Mouse (Mus musculus) CH12.LX (cell line): ENCODE measurements around the gene Hsp90ab1. TPM values are rescaled to one million over a fixed set of nuclear protein-coding genes. Genes with fewer than 3 reads are reported as not detected.

Source experiments
- DNase-seq: peaks from one replicate; pipeline ENCODE4 v3.0.0-alpha.2; 2013; ENCODE audit errors: extremely low read depth
- H3K27ac ChIP-seq: 2 replicates; pipeline ENCODE4 v1.5.1; 2012; ENCODE audit warnings: low read depth, mild to moderate bottlenecking, control low read depth, moderate library complexity; ENCODE audit not compliant: insufficient read depth
- H3K27me3 ChIP-seq: replicated peaks from 2 replicates; pipeline ENCODE3; 2012; ENCODE audit warnings: inconsistent platforms
- H3K36me3 ChIP-seq, 2 experiments: replicated peaks in 1 of 2; 2 replicates each; pipeline versions ENCODE3 to v1.6.1; 2012; ENCODE audit warnings: inconsistent platforms in 1 of 2, low read length in 1 of 2, mild to moderate bottlenecking in 1 of 2, mixed read lengths in 1 of 2, moderate library complexity in 1 of 2; ENCODE audit not compliant: control insufficient read depth in 1 of 2, insufficient read depth in 1 of 2
- H3K4me1 ChIP-seq, 2 experiments: 2 replicates each; pipeline ENCODE4 v1.6.1; 2012; ENCODE audit warnings: inconsistent platforms in 1 of 2, moderate library complexity in 1 of 2; ENCODE audit not compliant: insufficient read depth in 2 of 2, control insufficient read depth in 1 of 2
- H3K4me2 ChIP-seq: 2 replicates; pipeline ENCODE4 v1.6.1; 2012; ENCODE audit warnings: low read depth, mild to moderate bottlenecking, control low read depth; ENCODE audit not compliant: poor library complexity, insufficient read depth, severe bottlenecking
- H3K4me3 ChIP-seq, 3 experiments: fragments of 150-350 bp in 1 of 3; sonication (generic) in 1 of 3; replicated peaks in 1 of 3; 2 replicates each; pipeline versions ENCODE3 to v1.5.1; 2011 to 2012; ENCODE audit warnings: low read depth in 2 of 3, low read length in 2 of 3, mild to moderate bottlenecking in 2 of 3, moderate library complexity in 2 of 3, control low read depth in 1 of 3, improper control_type of control experiment in 1 of 3, inconsistent platforms in 1 of 3, mixed read lengths in 1 of 3; ENCODE audit not compliant: poor library complexity in 1 of 3
- H3K79me2 ChIP-seq: replicated peaks from 2 replicates; pipeline ENCODE4 v1.6.1; 2012; ENCODE audit warnings: mild to moderate bottlenecking, moderate library complexity; ENCODE audit not compliant: control insufficient read depth, poor library complexity, insufficient read depth, severe bottlenecking; ENCODE audit errors: extremely low read depth
- H3K9ac ChIP-seq: 2 replicates; pipeline ENCODE4 v1.6.1; 2012; ENCODE audit warnings: low read depth, mild to moderate bottlenecking, control low read depth, moderate library complexity; ENCODE audit not compliant: insufficient read depth
- H3K9me3 ChIP-seq: replicated peaks from 2 replicates; pipeline ENCODE3; 2012; ENCODE audit warnings: low read length, inconsistent platforms, mixed read lengths
- CHD1 ChIP-seq: IDR thresholded peaks from 2 replicates; pipeline ENCODE4 v1.6.1; 2012; ENCODE audit warnings: low read depth, low read length, improper control_type of control experiment, inconsistent platforms
- ETS1 ChIP-seq: conservative IDR thresholded peaks from 2 replicates; pipeline ENCODE4 v1.6.1; 2012; ENCODE audit warnings: low read depth, mild to moderate bottlenecking, inconsistent platforms, low read length, improper control_type of control experiment, moderate library complexity
- GABPA ChIP-seq: IDR thresholded peaks from 2 replicates; pipeline ENCODE4 v1.6.1; 2012; ENCODE audit warnings: low read depth, low read length, improper control_type of control experiment, inconsistent platforms; ENCODE audit not compliant: insufficient replicate concordance
- MAFK ChIP-seq: IDR thresholded peaks from 2 replicates; pipeline ENCODE4 v1.6.1; 2011; ENCODE audit warnings: low read length, improper control_type of control experiment; ENCODE audit not compliant: insufficient replicate concordance
- MAX ChIP-seq: IDR thresholded peaks from 2 replicates; pipeline ENCODE4 v1.6.1; 2011; ENCODE audit warnings: low read length, improper control_type of control experiment
- MXI1 ChIP-seq: IDR thresholded peaks from 2 replicates; pipeline ENCODE4 v1.6.1; 2011; ENCODE audit warnings: mild to moderate bottlenecking, low read depth, low read length, improper control_type of control experiment
- MYC ChIP-seq: IDR thresholded peaks from 2 replicates; pipeline ENCODE4 v1.6.1; 2011; ENCODE audit warnings: low read depth, mild to moderate bottlenecking, improper control_type of control experiment, low read length
- POLR2A ChIP-seq: IDR thresholded peaks from 2 replicates; pipeline ENCODE4 v1.6.1; 2011; ENCODE audit warnings: low read depth, mild to moderate bottlenecking, improper control_type of control experiment, low read length
- RAD21 ChIP-seq: IDR thresholded peaks from 2 replicates; pipeline ENCODE4 v1.6.1; 2011; ENCODE audit warnings: low read depth, mild to moderate bottlenecking, low read length, improper control_type of control experiment, moderate library complexity
- UBTF ChIP-seq: IDR thresholded peaks from 2 replicates; pipeline ENCODE4 v1.6.1; 2012; ENCODE audit warnings: low read depth, mild to moderate bottlenecking, inconsistent platforms, low read length, improper control_type of control experiment, moderate library complexity
- USF1 ChIP-seq: IDR thresholded peaks from 2 replicates; pipeline ENCODE4 v1.6.1; 2014; ENCODE audit warnings: low read depth, mild to moderate bottlenecking, inconsistent platforms, low read length, improper control_type of control experiment
- USF2 ChIP-seq: conservative IDR thresholded peaks from 2 replicates; pipeline ENCODE4 v1.6.1; 2011; ENCODE audit warnings: low read depth, low read length, improper control_type of control experiment
- ZMIZ1 ChIP-seq: IDR thresholded peaks from 2 replicates; pipeline ENCODE4 v1.6.1; 2012; ENCODE audit warnings: low read depth, mild to moderate bottlenecking, inconsistent platforms, low read length, improper control_type of control experiment
- ZNF384 ChIP-seq: IDR thresholded peaks from 2 replicates; pipeline ENCODE4 v1.6.1; 2012; ENCODE audit warnings: low read depth, low read length, improper control_type of control experiment, inconsistent platforms
- dilution Hi-C: fragments of 300-500 bp; cut with MboI; formaldehyde crosslinking; loops from 2 replicates; pipeline ENCODE4 v1.14.3; 2020; ENCODE audit warnings: low sequenced_read_pairs; ENCODE audit not compliant: extremely low pct_unique_long_range_greater_than_20kb, extremely low pct_ligation_motif_present
- in situ Hi-C: fragments of 300-500 bp; cut with MboI; formaldehyde crosslinking; loops from 3 replicates; pipeline ENCODE4 v1.14.3; 2019; ENCODE audit warnings: low sequenced_read_pairs, low pct_ligation_motif_present, low pct_unique_long_range_greater_than_20kb, mixed read lengths
- polyA plus RNA-seq: library from polyadenylated mRNA; unstranded; fragments of >175 nt; gene quantifications from 2 replicates; pipeline ENCODE4 v1.2.1, GENCODE M21; 2012; ENCODE audit warnings: low read depth; ENCODE audit not compliant: insufficient read length
- total RNA-seq, 2 experiments: library from RNA; depleted of rRNA; stranded (reverse); fragments of 300-350 nt in 1 of 2; fragments of >200 nt in 1 of 2; gene quantifications; 2 replicates each; pipeline ENCODE4 v1.2.3; 2012 to 2014

Hsp90ab1 gene
- total and polyA plus RNA-seq, 3 experiments: 790 to 4,858 (median 1,180) TPM

- TF ChIP-seq ETS1 (no peak; the same call in 1 of the 2 replicates), UBTF (peak; percentile 77), MAFK (no peak), GABPA (no peak), POLR2A (no peak), ZMIZ1 (no peak; the same call in 1 of the 2 replicates), ZNF384 (no peak)
- TF ChIP-seq, all 38 proteins: peak for 11
These were observed 676 bp downstream of the Hsp90ab1 start (continued) for GRCm38 (mm10) chr17:45572103-45573086.

GRCm38 (mm10) chr17:45569999-45570398 is 3.1 kb downstream of the Hsp90ab1 start:
- peak; percentile 11; the same call in 1 of the 2 replicates for TF ChIP-seq ZMIZ1
- TF ChIP-seq RAD21: no peak
- 0 out of 2 replicates have a peak, but pooled peaks have one; percentile 22 for TF ChIP-seq MAX
- no peak for TF ChIP-seq USF1
- TF ChIP-seq, all 38 proteins: peak for 2
- no peaks in the 10 kb centered on the region for H3K9me3 ChIP-seq
- H3K4me1 ChIP-seq: peaks cover 33 to 70% of the 10 kb centered on the region in 2 experiments
- in situ Hi-C loops (no loop called here), dilution Hi-C loops (no loop called here)
- DNase-seq: no peak
- H3K27me3 ChIP-seq: no peaks in the 10 kb centered on the region
- H3K36me3 ChIP-seq: peaks cover 57 to 68% of the 10 kb centered on the region in 2 experiments
- H3K4me3 ChIP-seq: peak overlapping the region in 2 of 3 experiments; percentile 5 to 93
- peak overlapping the region; percentile 99; the same call in 1 of the 2 replicates for H3K9ac ChIP-seq
- H3K27ac ChIP-seq: peak overlapping the region; percentile 42
- peaks cover 60% of the 10 kb centered on the region for H3K79me2 ChIP-seq
- H3K4me2 ChIP-seq: peak overlapping the region; percentile 90; the same call in 1 of the 2 replicates

DNA sequence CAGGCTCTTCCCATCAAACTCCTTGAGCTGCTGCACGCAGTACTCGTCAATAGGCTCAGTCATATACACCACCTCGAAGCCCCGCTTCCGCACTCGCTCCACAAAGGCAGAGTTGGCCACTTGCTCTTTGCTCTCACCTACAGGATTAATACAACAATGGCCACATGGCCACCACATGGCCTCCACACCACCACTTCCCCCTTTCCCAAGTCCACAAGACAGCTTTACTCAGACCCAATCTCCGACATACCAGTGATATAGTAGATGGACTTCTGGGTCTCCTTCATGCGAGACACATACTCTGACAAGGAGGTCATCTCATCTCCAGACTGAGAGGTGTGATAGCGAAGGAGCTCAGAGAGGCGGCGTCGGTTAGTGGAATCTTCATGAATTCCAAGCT is 4.1 kb downstream of the Hsp90ab1 start:
- dilution Hi-C loops: no loop called here
- peaks cover 63% of the 10 kb centered on the region for H3K79me2 ChIP-seq
- H3K9me3 ChIP-seq: no peaks in the 10 kb centered on the region
- peak overlapping the region; percentile 90; the same call in 1 of the 2 replicates for H3K4me2 ChIP-seq
- no peak for TF ChIP-seq CHD1
- TF ChIP-seq MXI1: peak; percentile 49; the same call in 1 of the 2 replicates
- TF ChIP-seq MYC: peak; percentile 68
- no peak; the same call in none of the 2 replicates for TF ChIP-seq ZMIZ1
- 0 out of 2 replicates have a peak, but pooled peaks have one; percentile 13 for TF ChIP-seq USF2
- 0 out of 2 replicates have a peak overlapping the region, but pooled peaks have one; percentile 25 for H3K27ac ChIP-seq
- H3K36me3 ChIP-seq: peaks cover 57 to 68% of the 10 kb centered on the region in 2 experiments
- H3K4me3 ChIP-seq: peak overlapping the region in 1 of 3 experiments; percentile 15
- no peak overlapping the region for H3K9ac ChIP-seq
- in situ Hi-C loops: no loop called here
- H3K27me3 ChIP-seq: no peaks in the 10 kb centered on the region
- H3K4me1 ChIP-seq: peaks cover 29 to 62% of the 10 kb centered on the region in 2 experiments
- DNase-seq: no peak
